Mouse (Mus musculus): Measurements from ENCODE around the gene Ints2.

DNA sequence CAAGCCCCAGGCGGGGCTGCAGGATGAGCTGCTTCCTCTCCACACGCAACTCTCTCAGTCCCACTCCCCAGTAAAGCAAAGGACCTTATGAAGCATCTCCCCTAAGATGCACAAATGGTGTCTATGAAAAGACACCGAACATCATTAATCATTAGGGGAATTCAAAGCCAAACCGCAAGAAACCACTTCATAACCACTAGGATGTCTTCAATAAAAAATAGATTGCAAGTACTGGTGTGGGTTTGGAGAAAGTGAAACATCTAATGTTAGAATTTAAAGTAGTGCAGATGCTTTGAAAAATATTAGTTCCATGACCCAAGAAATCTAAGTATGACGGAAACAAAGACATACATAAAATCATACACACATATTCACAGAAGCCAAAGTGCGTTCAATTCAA lies 34.3 kb upstream of the Ints2 start:
- no peak for TF ChIP-seq CTCF (IDR thresholded peaks at IDR 0.05; ENCODE audit: low read depth, low read length)
- TF ChIP-seq POLR2A (IDR thresholded peaks at IDR 0.05; ENCODE audit: extremely low read depth, insufficient read depth, low read length), result no peak
